Mouse (Mus musculus): ENCODE measurements around the gene Oas2. TPM values are rescaled to one million over a fixed set of nuclear protein-coding genes. Genes with fewer than 3 reads are reported as not detected.

Gene Oas2
- total RNA-seq, 2 experiments from 2014 or later, result 0.28 TPM; not detected in 1

DNA sequence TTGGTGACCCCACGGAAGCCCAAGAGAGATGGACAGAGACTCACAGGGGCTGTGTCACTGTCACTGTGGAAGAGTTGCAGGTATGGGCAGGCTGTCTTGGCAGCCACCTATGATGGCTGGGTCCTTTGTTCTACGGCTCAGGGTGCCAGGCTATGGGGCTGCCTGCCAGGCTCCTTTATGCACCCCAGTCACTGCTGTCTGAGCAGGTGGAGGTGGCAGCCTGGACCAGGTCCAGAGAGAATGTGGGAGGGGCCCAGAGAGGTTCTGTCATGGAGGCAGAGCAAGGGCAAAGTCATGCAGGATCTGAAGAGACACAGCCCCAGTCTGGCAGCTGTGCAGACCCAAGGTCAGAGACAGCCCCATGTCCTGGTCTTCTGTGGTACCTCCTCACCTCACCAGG lies 46.7 kb downstream of the Oas2 start:
- intact Hi-C loops (cut with DNase I), result no loop called here
- DNase-seq (ENCODE audit: extremely low spot score in 1 of 2, low spot score in 2 of 2), result no peak

DNA sequence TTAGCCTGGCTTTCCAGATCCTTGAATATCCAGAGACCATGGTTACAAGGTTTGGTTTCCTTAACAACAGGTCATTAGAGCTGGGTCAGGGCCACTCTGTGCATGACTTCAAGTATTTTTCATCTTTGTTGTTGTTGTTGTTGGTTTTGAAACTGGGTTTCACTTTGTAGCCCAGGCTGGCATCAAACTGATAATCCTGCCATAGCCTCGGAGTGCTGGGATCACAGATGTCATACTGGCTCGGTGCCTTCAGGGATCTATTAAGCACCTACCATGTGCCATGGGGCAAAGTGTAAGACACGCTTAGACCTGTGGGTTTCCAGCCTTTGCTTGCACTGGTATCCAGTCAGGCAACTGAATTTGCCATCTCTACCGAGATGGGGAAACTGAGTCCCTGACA lies 47.2 kb downstream of the Oas2 start:
- intact Hi-C loops (cut with DNase I), result no loop called here
- no peak for DNase-seq (ENCODE audit: extremely low spot score in 1 of 2, low spot score in 2 of 2)

DNA sequence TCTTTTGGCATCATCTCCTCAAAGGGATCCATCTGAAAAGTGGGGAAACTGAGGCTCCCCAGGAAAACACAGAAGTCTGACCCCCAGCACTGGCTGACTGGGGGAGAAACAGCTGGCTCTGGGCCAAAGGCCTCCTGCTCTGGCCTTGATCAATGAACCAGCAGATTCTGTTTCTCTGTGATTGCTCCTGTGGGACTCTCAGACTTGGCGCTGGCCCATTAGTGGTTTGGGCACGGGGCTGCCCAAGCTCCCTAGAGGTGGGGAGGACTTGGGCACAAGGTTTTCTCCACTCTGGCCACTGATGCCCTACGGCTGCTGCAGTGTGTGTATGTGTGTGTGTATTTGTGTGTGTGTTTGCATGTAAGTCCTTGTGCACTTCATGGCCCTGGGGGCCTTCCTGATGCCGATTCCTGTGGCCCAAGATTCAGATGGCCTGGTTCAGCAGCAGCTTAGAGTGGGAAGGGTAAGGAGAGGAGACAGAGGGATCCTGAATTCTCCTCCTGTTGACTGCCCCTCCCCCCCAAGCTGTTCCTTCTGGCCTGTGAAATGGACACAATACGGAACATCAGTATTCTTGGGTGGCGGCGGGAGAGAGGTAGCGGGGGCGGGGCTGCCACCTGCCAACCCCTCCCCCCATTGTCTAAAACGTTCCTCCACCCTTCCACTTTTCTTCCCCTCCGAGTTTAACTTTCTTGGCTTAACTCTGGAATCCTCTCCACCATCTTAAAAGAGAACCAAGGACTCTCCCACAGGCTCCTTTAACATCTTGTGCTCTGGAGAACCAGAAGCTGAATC lies 48.5 kb downstream of the Oas2 start:
- intact Hi-C loops (cut with DNase I), result no loop called here
- no peak for DNase-seq (ENCODE audit: extremely low spot score in 1 of 2, low spot score in 2 of 2)

DNA sequence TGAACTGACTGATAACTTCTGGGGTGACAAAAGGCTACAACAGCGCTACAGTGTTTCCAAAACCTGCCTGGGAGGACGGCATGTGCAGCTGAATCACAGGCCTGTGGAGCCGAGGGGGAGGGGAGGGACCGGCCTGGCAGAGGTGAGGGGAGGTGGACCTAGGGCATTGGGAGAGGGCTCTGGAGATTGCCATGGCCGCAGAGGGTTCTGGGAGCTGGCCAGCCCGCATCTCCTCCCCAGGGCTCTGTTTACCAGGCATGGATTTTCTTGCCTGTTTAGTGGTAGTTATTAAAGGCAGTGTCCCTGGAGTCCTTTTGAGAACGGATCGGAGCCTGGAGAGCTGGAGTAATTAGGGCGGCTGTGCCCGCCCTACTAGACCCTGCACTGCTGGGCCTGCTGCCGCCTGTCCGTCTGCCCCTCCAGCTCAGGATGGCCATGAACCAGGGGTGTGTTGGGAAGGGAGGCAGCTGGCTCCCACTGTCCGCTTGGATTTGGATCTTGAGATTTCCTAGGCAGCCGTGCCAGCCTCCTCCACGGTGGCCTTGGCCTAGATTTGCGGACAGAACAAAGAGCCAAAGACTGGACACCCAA lies 50.8 kb downstream of the Oas2 start:
- peak; percentile 49 to 62 for DNase-seq (ENCODE audit: extremely low spot score in 1 of 2, low spot score in 2 of 2)

DNA sequence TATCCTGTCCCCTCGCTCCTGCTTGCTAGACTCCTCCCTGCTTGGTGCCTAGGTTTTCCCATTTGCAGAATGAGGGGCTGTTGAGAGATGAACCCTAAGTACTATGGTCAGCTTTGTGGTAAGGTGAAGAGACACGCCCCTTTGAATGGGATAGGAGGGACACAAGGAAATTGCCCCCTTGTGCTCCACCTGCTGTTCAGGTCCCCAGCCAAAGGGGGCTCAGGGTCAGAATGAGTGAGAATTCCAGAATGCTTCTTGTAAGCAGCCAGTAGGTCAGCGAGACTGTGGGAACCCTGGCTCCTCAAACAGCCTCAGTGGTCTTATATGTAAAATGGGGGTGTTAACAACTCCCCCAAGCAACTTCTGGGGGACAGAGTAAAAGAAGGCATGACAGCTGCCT lies 51.5 kb downstream of the Oas2 start:
- no peak for DNase-seq (ENCODE audit: extremely low spot score in 1 of 2, low spot score in 2 of 2)
- intact Hi-C loops (cut with DNase I), result no loop called here

More for the DNA sequence above, 50.8 kb downstream of the Oas2 start:
- intact Hi-C loops (cut with DNase I), result no loop called here

DNA sequence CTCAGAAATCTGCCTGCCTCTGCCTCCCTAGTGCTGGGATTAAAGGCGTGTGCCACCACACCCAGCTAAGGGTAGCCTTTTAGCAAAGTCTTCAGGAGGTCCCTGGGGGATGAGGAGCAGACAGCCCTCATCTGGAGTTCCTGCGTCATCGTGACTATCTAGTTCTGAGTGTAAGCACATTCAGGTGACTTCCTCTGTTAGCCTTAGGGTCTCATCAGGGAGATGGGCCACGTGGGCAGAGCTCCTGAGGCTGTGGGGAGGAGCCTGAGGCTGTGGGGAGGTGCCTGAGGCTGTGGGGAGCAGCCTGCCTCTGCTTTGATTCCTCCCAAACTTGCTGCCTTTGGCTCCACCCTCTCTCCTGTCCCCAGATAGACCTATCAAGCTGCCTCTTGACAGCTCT lies 52.8 kb downstream of the Oas2 start:
- intact Hi-C loops (cut with DNase I), result no loop called here
- no peak for DNase-seq (ENCODE audit: extremely low spot score in 1 of 2, low spot score in 2 of 2)

DNA sequence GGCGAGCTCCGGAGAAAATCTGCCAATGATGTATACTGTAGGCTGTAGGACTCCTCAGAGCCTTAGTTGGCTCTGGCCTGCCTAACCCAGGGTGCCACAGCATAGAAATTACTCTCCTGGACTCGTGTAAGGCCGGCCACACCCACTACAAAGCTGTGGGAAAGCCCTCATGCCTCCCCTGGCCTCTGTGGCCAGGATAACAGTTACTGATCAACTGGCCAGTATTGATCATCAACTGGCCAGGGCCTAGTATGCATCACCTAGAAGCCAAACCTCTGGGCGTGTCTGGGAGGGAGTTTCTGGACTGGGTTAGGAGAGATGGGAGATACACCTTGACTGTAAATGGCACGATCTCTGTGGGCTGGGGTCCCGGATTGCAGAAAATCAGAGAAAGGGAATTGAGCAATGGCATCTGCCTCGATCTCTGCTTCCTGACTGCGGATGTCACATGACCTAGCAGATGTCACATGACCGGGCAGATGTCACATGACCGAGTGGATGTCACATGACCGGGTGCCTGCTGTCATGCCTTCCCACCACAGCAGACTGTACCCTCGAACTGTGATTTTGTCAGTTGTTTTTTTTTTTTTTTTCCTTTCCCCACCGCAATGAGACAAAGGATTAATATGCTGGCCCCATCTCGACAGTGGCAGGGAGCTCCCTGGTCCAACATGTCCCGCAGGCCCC lies 53.5 kb downstream of the Oas2 start:
- no peak for DNase-seq (ENCODE audit: extremely low spot score in 1 of 2, low spot score in 2 of 2)
- intact Hi-C loops (cut with DNase I), result no loop called here

DNA sequence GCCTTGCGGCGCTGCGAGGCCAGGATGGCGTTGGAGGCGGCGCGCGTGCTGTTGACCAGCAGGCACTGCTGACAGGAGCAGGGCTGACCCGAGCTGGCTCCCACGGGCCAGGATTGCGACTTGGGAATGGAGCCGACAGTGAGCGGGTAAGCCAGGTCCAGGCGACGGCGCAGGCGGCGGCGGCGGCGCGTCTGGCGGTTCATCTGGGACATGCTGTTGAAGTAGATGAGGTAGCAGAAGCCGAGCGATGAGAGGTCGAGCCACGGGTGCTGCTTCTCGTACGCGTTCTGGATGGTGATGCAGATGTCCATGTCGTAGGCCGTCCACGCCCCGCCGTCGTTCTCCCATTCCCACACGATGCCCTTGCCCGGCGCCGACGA lies 55.0 kb downstream of the Oas2 start:
- intact Hi-C loops (cut with DNase I), result no loop called here
- DNase-seq (ENCODE audit: extremely low spot score in 1 of 2, low spot score in 2 of 2), result no peak

DNA sequence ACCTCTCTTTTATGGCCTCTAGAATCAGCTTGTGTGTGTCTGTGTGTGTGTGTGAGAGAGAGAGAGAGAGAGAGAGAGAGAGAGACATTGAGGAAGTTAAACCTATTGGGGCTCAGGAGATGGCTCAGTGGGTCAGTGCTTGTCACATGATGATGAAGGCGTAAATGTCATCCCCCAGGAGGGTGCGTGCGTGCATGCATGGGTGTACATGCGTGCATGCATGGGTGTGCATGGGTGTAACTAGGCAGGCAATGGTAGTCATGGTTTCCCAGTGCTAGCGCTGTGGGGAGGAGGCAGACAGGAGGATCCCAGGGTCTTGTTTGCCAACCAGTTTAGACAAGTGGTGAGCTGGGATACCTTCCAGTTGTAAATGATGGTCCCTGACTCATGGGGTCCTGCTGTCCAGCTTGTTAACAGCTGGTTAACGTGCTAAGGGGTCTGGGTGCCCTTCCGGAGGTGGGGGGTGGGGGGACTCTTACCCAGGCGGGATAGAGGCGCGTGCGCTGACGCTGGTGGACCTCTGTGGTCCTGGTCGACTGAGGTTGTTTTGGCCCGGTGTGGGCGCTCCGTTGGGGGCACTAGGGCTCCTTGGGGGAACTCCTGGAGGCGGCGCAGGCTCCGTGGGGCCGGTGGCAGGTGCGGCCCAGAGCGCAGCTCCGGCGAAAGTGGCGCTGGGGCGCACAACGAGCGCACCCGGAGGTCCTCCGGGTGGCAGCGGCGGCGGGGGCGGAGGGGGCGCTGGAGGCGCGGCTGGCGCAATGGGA lies 55.5 kb downstream of the Oas2 start:
- no peak for DNase-seq (ENCODE audit: extremely low spot score in 1 of 2, low spot score in 2 of 2)
- intact Hi-C loops (cut with DNase I), result no loop called here

DNA sequence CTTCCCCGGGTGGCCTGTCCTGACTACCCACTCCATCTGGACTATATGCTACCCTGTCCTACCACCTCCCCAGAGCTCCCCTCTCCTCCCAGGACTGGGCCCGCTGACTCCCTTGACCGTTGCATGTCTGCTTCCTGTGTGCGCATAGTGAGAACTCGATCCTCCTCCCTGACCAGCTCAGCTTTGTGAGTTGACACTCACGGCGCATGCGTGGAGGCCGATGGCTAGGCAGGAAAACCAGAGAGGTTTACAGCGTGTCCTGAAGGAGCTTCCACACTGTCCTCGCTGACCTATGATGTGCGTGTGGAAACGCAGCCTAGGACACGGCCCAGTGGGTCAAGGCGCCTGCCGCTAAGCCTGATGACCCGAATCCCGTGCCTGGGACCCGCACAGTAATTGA lies 57.6 kb downstream of the Oas2 start:
- intact Hi-C loops (cut with DNase I), result no loop called here
- DNase-seq (ENCODE audit: extremely low spot score in 1 of 2, low spot score in 2 of 2), result no peak

DNA sequence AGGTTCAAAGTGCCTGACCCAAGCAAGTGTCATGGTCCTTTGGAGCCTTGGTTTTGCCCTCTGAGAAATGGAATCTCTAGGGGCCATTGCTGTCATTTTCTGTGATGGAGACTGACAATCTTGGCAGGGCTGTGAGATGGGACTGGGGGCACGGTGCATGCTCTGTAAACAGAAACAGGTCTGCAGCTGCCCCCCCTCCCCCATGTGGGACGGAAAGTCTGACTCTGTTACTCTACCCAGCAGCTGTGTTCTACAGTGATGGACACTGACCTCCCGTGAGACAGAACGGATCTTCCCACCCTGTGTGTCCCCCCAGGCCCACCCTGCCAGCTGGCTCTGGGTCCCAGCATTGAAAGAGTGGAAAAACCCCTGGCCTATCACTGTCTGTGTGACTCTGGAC lies 59.2 kb downstream of the Oas2 start:
- intact Hi-C loops (cut with DNase I), result no loop called here

DNA sequence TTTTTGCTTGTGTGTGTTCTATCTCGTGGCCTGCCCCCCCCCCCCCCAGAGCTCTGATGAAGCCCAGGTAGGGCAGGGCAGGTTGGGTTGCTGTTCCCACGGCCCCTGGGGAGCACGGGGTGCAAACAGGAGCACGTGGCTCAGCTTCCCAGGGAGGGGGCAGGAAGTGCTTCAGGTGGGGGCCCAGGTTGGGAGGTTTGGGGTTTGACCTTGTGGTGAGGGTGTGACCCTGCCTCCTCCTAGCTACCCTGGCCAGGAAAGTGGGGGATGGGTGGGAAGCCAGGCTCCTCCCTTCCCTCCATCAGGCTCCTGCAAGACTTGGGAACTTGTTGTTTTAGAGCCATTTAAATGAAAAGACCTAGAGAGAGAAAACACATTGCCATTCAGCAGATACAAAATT lies 61.2 kb downstream of the Oas2 start:
- DNase-seq (ENCODE audit: extremely low spot score in 1 of 2, low spot score in 2 of 2), result no peak
- intact Hi-C loops (cut with DNase I), result no loop called here

More for the DNA sequence above, 59.2 kb downstream of the Oas2 start:
- DNase-seq (ENCODE audit: extremely low spot score in 1 of 2, low spot score in 2 of 2), result no peak

DNA sequence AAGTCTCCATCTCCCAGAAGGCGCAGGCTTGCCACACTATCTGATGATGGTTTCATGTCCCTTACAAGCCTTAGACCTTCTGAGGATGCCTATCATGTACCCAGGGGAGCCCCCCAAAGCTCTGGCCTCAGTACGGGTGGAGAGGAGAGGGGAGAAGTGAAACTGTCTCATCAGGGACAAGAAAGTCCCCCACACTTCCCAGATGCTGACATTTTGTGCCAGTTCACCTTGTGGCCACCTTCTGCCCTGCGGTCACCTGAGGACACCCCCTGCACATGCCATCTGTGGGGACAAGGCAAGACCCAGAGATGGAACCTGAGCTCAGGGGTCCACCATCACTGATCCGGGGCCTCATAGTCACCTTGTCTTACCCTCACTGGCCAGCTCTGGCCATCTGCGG lies 61.8 kb downstream of the Oas2 start:
- no peak for DNase-seq (ENCODE audit: extremely low spot score in 1 of 2, low spot score in 2 of 2)
- intact Hi-C loops (cut with DNase I), result no loop called here

DNA sequence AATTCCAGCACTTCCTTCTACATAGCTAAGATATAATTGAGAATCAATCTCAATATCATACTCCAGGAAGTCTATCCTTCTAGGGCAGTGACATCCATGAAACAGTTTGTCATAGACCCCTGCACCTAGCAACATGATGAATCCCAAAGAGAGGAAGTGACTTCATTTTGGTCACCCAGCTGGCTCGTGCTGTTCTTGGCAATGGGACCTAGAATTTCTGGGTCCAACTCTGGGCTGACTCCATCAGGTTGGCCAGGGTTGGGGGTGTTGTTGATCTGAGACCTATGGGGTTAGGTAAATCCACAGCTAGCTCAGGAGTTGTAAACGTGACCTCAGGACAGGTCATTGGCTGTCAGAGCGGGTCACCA lies 62.2 kb downstream of the Oas2 start:
- no peak for DNase-seq (ENCODE audit: extremely low spot score in 1 of 2, low spot score in 2 of 2)
- intact Hi-C loops (cut with DNase I), result no loop called here

DNA sequence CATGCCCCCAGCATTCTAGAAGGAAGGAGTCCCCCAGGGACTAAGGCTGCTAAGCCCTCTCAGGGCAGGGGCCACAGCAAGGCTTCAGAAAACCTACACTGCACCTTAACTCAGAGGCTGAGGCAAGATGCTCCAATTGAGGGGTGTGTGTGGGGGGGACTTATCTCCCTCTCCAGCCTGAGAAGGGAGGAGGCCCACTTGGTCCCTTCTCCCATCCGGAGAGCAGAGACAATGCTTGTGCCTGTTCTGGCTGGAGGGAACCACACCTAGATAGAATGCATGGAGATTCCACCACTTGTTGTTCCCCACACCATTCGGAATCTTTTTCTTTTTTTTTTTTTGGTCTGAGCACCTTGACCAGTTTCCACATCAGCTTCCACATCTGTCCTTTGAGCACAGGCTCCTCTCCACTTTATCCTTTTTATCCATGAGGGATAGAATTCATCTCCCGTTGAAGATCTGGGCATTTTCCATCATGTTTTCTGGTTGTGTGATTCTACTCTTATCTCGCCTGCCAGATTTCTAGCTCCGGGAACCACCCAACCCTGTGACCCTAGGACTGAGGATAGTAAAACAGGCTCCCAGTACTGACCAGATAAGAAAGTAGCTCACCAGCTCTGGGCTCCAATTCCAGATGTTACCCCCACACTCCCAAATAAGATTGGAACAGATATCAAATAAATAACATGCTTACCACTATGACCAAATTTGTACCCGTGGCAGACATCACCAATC lies 62.7 kb downstream of the Oas2 start:
- DNase-seq (ENCODE audit: extremely low spot score in 1 of 2, low spot score in 2 of 2), result no peak
- intact Hi-C loops (cut with DNase I), result no loop called here

DNA sequence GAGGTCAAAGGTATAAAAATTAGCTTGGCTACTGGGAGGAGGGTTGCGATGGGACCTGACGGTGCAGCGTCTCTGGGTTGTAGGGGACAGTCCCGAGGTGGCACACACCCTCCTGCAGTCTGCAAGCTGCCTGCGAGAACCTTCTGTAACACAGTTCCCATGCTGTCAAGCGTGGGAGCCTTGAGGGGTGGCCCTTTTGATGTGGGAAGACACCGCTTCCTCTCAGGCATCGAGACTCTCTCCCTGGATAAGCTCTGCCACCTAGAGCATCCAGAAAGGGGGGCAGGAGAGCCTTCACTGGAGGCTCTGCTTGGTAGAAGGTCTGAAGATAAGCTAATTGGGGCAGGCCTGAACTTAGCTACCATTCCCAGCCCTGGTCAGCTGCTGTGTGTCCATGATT lies 64.0 kb downstream of the Oas2 start:
- no peak for DNase-seq (ENCODE audit: extremely low spot score in 1 of 2, low spot score in 2 of 2)
- intact Hi-C loops (cut with DNase I), result no loop called here

DNA sequence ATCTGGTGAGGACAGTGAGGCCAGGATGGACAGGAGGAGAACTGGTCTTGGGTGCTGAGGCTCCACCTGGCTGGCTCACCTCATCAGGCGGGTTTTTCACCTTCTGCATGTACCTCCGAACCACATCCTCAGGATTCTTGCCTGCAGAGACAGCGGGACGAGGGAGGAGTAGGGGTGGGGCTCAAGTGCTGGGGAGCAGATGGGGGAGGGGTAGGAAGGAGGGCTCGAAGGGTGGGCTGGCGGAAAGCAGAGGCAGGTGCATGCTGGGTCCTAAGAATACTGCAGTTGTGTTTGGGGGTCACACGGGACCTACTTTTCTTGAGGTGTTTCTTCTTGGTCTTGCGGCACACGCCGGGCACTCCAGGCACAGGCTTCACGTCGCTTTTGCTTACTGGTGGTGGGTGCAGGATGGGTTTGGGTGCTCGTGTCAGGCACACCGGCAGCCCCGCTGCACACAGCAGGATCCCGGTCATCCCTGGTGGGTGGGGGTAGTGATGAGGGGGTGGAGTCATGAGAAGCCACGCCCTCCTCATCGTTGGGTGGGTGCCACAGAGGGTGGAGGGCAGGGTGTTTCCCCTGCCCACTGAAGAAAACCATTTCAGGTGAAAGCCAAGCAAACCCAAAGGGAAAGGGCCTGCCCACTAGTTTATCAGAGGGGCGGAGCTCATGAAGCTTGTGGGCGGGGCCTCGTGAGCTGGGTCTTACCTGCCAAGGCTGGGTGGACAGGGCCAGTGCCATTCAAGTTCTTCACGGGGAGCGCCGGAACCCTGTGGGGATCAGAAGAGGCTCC lies 66.5 kb downstream of the Oas2 start:
- intact Hi-C loops (cut with DNase I), result no loop called here
- peak in 1 of 2 experiments; percentile 38 for DNase-seq (ENCODE audit: extremely low spot score in 1 of 2, low spot score in 2 of 2)

DNA sequence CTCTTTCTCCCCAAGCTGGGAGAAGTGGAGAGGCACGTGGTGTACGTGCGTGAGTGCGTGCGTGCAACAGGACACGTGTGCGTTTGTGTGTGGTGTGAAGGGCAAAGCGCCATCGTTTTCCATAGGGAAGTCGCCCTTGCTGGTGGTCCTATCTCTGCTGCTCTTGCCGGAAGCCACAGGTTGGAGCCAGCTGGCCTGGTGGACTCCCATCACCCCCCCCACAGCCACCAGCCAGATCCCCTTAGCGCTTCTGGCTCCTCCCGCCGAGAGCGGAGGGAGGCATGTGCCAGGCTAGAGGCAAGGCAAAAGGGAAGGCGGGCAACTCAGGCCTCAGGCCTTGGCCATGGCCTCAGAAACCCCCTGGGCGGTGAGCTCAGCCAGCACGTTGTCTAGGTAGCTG lies 68.7 kb downstream of the Oas2 start:
- intact Hi-C loops (cut with DNase I), result loop anchor here (2.0 kb wide), 1 partner anchor 30 kb away; the partner anchor contains the start of gene Dtx1
- DNase-seq (ENCODE audit: extremely low spot score in 1 of 2, low spot score in 2 of 2), result peak; percentile 36 to 64
